Mouse (Mus musculus): Measurements from ENCODE around the gene Dnmt3l.

- TF ChIP-seq CTCF (IDR thresholded peaks at IDR 0.05; ENCODE audit: borderline replicate concordance, control insufficient read depth, extremely low read depth, insufficient read depth, low read length, poor library complexity) (no peak), POLR2A (IDR thresholded peaks at IDR 0.05; ENCODE audit: control insufficient read depth, extremely low read depth, insufficient read depth, low read length, poor library complexity) (no peak)
These were observed 26.8 kb downstream of the Dnmt3l start for GRCm38 (mm10) chr10:78068541-78068940.

Measured in thymus, adult 2 months (tissue).